Mouse (Mus musculus): ENCODE results near the gene Ppfibp1.

GRCm38 (mm10) chr6:146959908-146960680, 71.8 kb downstream of the Ppfibp1 start:
- TF ChIP-seq POLR2A (IDR thresholded peaks at IDR 0.05; ENCODE audit: insufficient read depth, low read depth, low read length): no peak
- no peak for TF ChIP-seq CTCF (IDR thresholded peaks at IDR 0.05)

Measured in heart, adult 2 months (tissue).